Mouse (Mus musculus): Measurements from ENCODE around the gene Phactr1. TPM values are rescaled to one million over a fixed set of nuclear protein-coding genes. Genes with fewer than 3 reads are reported as not detected.
A peak's percentile ranks its signal among the peaks of the same experiment; 100 is the strongest.

The Phactr1 gene
- polyA plus RNA-seq, 1 experiment from 2014 or later = 63.8 TPM

GRCm38 (mm10) chr13:43068716-43069265, 388.4 kb downstream of the Phactr1 start:
- no peaks in the 10 kb centered on the region for H3K9me3 ChIP-seq (ENCODE audit: control insufficient read depth, low read length)
- H3K27me3 ChIP-seq (ENCODE audit: control insufficient read depth, insufficient read depth, low read length) = no peaks in the 10 kb centered on the region
- no peaks in the 10 kb centered on the region for H3K36me3 ChIP-seq (ENCODE audit: control insufficient read depth, insufficient read depth, low read length)
- 79% methylated on average over 8 of the region's 8 CpGs for WGBS
- ATAC-seq (ENCODE audit: low FRiP score, low TSS enrichment) (no peak), DNase-seq (no peak)
- H3K4me1 ChIP-seq (ENCODE audit: control insufficient read depth, insufficient read depth, low read length) = no peaks in the 10 kb centered on the region
- no peak overlapping the region for H3K9ac ChIP-seq (replicated peaks; ENCODE audit: low read length)
- no peak overlapping the region for H3K27ac ChIP-seq (replicated peaks; ENCODE audit: low read depth, low read length)
- H3K4me3 ChIP-seq (replicated peaks; ENCODE audit: low read depth, low read length) = no peak overlapping the region
- H3K4me2 ChIP-seq (ENCODE audit: low read length) = no peak overlapping the region

- Histone ChIP-seq H3K36me3 (ENCODE audit: control insufficient read depth, insufficient read depth, low read length) (no peaks in the 10 kb centered on the region), H3K27ac (replicated peaks; ENCODE audit: low read depth, low read length) (no peak overlapping the region), H3K9me3 (ENCODE audit: control insufficient read depth, low read length) (no peaks in the 10 kb centered on the region), H3K4me2 (ENCODE audit: low read length) (no peak overlapping the region), H3K4me3 (replicated peaks; ENCODE audit: low read depth, low read length) (no peak overlapping the region), H3K9ac (replicated peaks; ENCODE audit: low read length) (no peak overlapping the region), H3K4me1 (ENCODE audit: control insufficient read depth, insufficient read depth, low read length) (no peaks in the 10 kb centered on the region), H3K27me3 (ENCODE audit: control insufficient read depth, insufficient read depth, low read length) (no peaks in the 10 kb centered on the region)
- DNase-seq (no peak), ATAC-seq (ENCODE audit: low FRiP score, low TSS enrichment) (no peak)
- WGBS = 81% methylated on average over 4 of the region's 4 CpGs
Observed at GRCm38 (mm10) chr13:43070496-43070895, 390.1 kb downstream of the Phactr1 start.

- Histone ChIP-seq H3K36me3 (ENCODE audit: control insufficient read depth, insufficient read depth, low read length) (no peaks in the 10 kb centered on the region), H3K4me3 (replicated peaks; ENCODE audit: low read depth, low read length) (no peak overlapping the region), H3K27ac (replicated peaks; ENCODE audit: low read depth, low read length) (no peak overlapping the region), H3K9ac (replicated peaks; ENCODE audit: low read length) (no peak overlapping the region), H3K27me3 (ENCODE audit: control insufficient read depth, insufficient read depth, low read length) (no peaks in the 10 kb centered on the region), H3K4me1 (ENCODE audit: control insufficient read depth, insufficient read depth, low read length) (no peaks in the 10 kb centered on the region), H3K9me3 (ENCODE audit: control insufficient read depth, low read length) (no peaks in the 10 kb centered on the region), H3K4me2 (ENCODE audit: low read length) (no peak overlapping the region)
- DNase-seq = no peak
- 92% methylated on average over 2 of the region's 2 CpGs for WGBS
- no peak for ATAC-seq (ENCODE audit: low FRiP score, low TSS enrichment)
Observed at GRCm38 (mm10) chr13:43070971-43071370, 390.5 kb downstream of the Phactr1 start.

- Histone ChIP-seq H3K27me3 (ENCODE audit: control insufficient read depth, insufficient read depth, low read length) (no peaks in the 10 kb centered on the region), H3K9ac (replicated peaks; ENCODE audit: low read length) (no peak overlapping the region), H3K4me2 (ENCODE audit: low read length) (no peak overlapping the region), H3K9me3 (ENCODE audit: control insufficient read depth, low read length) (no peaks in the 10 kb centered on the region), H3K27ac (replicated peaks; ENCODE audit: low read depth, low read length) (no peak overlapping the region), H3K36me3 (ENCODE audit: control insufficient read depth, insufficient read depth, low read length) (0 out of 2 replicates have a peak, but pooled peaks cover 11% of the 10 kb centered on the region), H3K4me3 (replicated peaks; ENCODE audit: low read depth, low read length) (no peak overlapping the region), H3K4me1 (ENCODE audit: control insufficient read depth, insufficient read depth, low read length) (no peaks in the 10 kb centered on the region)
- DNase-seq (no peak), ATAC-seq (ENCODE audit: low FRiP score, low TSS enrichment) (no peak)
- 74% methylated on average over 6 of the region's 6 CpGs for WGBS
Observed at GRCm38 (mm10) chr13:43075456-43075855, 395.0 kb downstream of the Phactr1 start.

- DNase-seq (no peak), ATAC-seq (ENCODE audit: low FRiP score, low TSS enrichment) (no peak)
- H3K9ac ChIP-seq (replicated peaks; ENCODE audit: low read length) = no peak overlapping the region
- no peak overlapping the region for H3K4me2 ChIP-seq (ENCODE audit: low read length)
- H3K36me3 ChIP-seq (ENCODE audit: control insufficient read depth, insufficient read depth, low read length) = 0 out of 2 replicates have a peak, but pooled peaks cover 11% of the 10 kb centered on the region
- no peak overlapping the region for H3K27ac ChIP-seq (replicated peaks; ENCODE audit: low read depth, low read length)
- WGBS = 87% methylated on average over 9 of the region's 9 CpGs
- H3K9me3 ChIP-seq (ENCODE audit: control insufficient read depth, low read length) = no peaks in the 10 kb centered on the region
- H3K4me1 ChIP-seq (ENCODE audit: control insufficient read depth, insufficient read depth, low read length) = no peaks in the 10 kb centered on the region
- no peak overlapping the region for H3K4me3 ChIP-seq (replicated peaks; ENCODE audit: low read depth, low read length)
- no peaks in the 10 kb centered on the region for H3K27me3 ChIP-seq (ENCODE audit: control insufficient read depth, insufficient read depth, low read length)
Observed at GRCm38 (mm10) chr13:43077485-43077884, 397.1 kb downstream of the Phactr1 start.

- 87% methylated on average over 7 of the region's 7 CpGs for WGBS
- ATAC-seq (ENCODE audit: low FRiP score, low TSS enrichment) (no peak), DNase-seq (no peak)
- H3K9me3 ChIP-seq (ENCODE audit: control insufficient read depth, low read length) = no peaks in the 10 kb centered on the region
- no peak overlapping the region for H3K27ac ChIP-seq (replicated peaks; ENCODE audit: low read depth, low read length)
- no peaks in the 10 kb centered on the region for H3K27me3 ChIP-seq (ENCODE audit: control insufficient read depth, insufficient read depth, low read length)
- H3K9ac ChIP-seq (replicated peaks; ENCODE audit: low read length) = no peak overlapping the region
- H3K4me3 ChIP-seq (replicated peaks; ENCODE audit: low read depth, low read length) = no peak overlapping the region
- no peaks in the 10 kb centered on the region for H3K36me3 ChIP-seq (ENCODE audit: control insufficient read depth, insufficient read depth, low read length)
- H3K4me2 ChIP-seq (ENCODE audit: low read length) = no peak overlapping the region
- no peaks in the 10 kb centered on the region for H3K4me1 ChIP-seq (ENCODE audit: control insufficient read depth, insufficient read depth, low read length)
Observed at GRCm38 (mm10) chr13:43085226-43085625, 404.8 kb downstream of the Phactr1 start.

GRCm38 (mm10) chr13:43094365-43094764, 413.9 kb downstream of the Phactr1 start:
- H3K4me1 ChIP-seq (ENCODE audit: control insufficient read depth, insufficient read depth, low read length) = no peaks in the 10 kb centered on the region
- no peak for ATAC-seq (ENCODE audit: low FRiP score, low TSS enrichment)
- H3K36me3 ChIP-seq (ENCODE audit: control insufficient read depth, insufficient read depth, low read length) = peaks cover 14% of the 10 kb centered on the region
- DNase-seq = peak; percentile 65
- H3K9ac ChIP-seq (replicated peaks; ENCODE audit: low read length) = no peak overlapping the region
- H3K9me3 ChIP-seq (ENCODE audit: control insufficient read depth, low read length) = no peaks in the 10 kb centered on the region
- no peaks in the 10 kb centered on the region for H3K27me3 ChIP-seq (ENCODE audit: control insufficient read depth, insufficient read depth, low read length)
- WGBS = 56% methylated on average over 7 of the region's 7 CpGs
- H3K4me2 ChIP-seq (ENCODE audit: low read length) = no peak overlapping the region
- H3K4me3 ChIP-seq (replicated peaks; ENCODE audit: low read depth, low read length) = no peak overlapping the region
- H3K27ac ChIP-seq (replicated peaks; ENCODE audit: low read depth, low read length) = no peak overlapping the region

- ATAC-seq (ENCODE audit: low FRiP score, low TSS enrichment) = no peak
- 80% methylated on average over 7 of the region's 7 CpGs for WGBS
- H3K4me2 ChIP-seq (ENCODE audit: low read length) = no peak overlapping the region
Observed at GRCm38 (mm10) chr13:43102943-43103342, 422.5 kb downstream of the Phactr1 start.

GRCm38 (mm10) chr13:43104496-43104895, 424.1 kb downstream of the Phactr1 start:
- WGBS = 97% methylated on average over 9 of the region's 9 CpGs
- peaks cover 4% of the 10 kb centered on the region; the same call in 1 of the 2 replicates for H3K36me3 ChIP-seq (ENCODE audit: control insufficient read depth, insufficient read depth, low read length)
- H3K4me3 ChIP-seq (replicated peaks; ENCODE audit: low read depth, low read length) = no peak overlapping the region
- ATAC-seq (ENCODE audit: low FRiP score, low TSS enrichment) (no peak), DNase-seq (no peak)
- H3K4me2 ChIP-seq (ENCODE audit: low read length) = no peak overlapping the region
- peaks cover 4% of the 10 kb centered on the region; the same call in 1 of the 2 replicates for H3K9me3 ChIP-seq (ENCODE audit: control insufficient read depth, low read length)
- no peak overlapping the region for H3K27ac ChIP-seq (replicated peaks; ENCODE audit: low read depth, low read length)
- no peaks in the 10 kb centered on the region for H3K27me3 ChIP-seq (ENCODE audit: control insufficient read depth, insufficient read depth, low read length)
- no peak overlapping the region for H3K9ac ChIP-seq (replicated peaks; ENCODE audit: low read length)
- H3K4me1 ChIP-seq (ENCODE audit: control insufficient read depth, insufficient read depth, low read length) = no peaks in the 10 kb centered on the region

More at GRCm38 (mm10) chr13:43102943-43103342, 422.5 kb downstream of the Phactr1 start:
- no peak overlapping the region for H3K9ac ChIP-seq (replicated peaks; ENCODE audit: low read length)
- DNase-seq = no peak
- H3K36me3 ChIP-seq (ENCODE audit: control insufficient read depth, insufficient read depth, low read length) = peaks cover 5% of the 10 kb centered on the region; the same call in 1 of the 2 replicates
- no peaks in the 10 kb centered on the region for H3K4me1 ChIP-seq (ENCODE audit: control insufficient read depth, insufficient read depth, low read length)
- H3K27ac ChIP-seq (replicated peaks; ENCODE audit: low read depth, low read length) = no peak overlapping the region
- peaks cover 4% of the 10 kb centered on the region; the same call in 1 of the 2 replicates for H3K9me3 ChIP-seq (ENCODE audit: control insufficient read depth, low read length)
- no peaks in the 10 kb centered on the region for H3K27me3 ChIP-seq (ENCODE audit: control insufficient read depth, insufficient read depth, low read length)
- no peak overlapping the region for H3K4me3 ChIP-seq (replicated peaks; ENCODE audit: low read depth, low read length)
